Mouse (Mus musculus) retina, adult 2 months (tissue): ENCODE measurements around the gene Mrps5.
"Not testable (repeated sequence)": the region's sequence is repeated elsewhere in the genome, so short reads cannot be mapped to it uniquely, and the experiment has no call there.

Experiments used
- DNase-seq: peaks from one replicate; pipeline ENCODE4 v3.0.0-alpha.2; 2012; ENCODE audit warnings: low read depth, low spot score

Mrps5 gene

DNA sequence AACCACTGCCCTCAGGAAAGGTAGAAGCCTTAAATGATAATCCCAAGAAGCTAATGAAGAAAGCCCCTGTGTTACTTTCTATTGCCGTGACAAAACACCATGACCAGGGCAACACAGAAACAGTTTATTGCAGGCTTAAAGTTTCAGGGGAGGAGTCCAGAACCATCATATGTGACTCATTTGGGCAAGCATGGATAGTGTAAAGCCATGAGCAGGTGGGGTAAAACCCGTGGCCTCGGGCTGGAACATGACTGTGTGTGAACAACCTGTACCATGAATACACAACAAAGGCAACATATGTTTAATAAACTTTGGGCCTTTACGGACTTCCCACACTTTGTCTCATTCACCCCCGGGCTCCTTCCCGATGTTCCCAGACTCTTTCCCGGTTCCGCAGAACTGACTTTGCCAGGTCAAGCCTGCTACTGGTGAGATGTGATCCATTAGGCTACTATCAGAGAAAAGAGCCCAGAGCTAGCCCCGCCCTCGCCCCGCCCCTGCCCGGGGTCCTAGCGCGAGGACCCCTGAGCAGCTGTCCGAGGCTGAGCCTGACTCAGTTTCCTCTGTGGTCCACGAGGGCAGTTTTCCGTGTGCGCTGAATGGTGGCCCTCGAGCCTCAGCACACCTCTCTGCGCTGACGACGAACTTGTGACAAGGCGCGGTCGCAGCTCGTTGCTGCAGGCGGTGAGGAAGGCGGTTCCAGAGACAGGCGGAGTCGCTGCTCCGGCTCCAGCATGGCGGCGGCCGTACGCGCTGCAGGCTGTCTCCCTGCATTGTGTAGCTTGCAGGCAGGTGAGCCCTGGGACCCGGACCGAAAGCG, at the start of gene Mrps5, which contains the start of gene Zfp661:
TSS of gene Mrps5 (plus strand) at position 529 of the 820 bp plus-strand sequence.
TSS of gene Zfp661 (minus strand) at position 401 of the 820 bp plus-strand sequence.
- DNase-seq = peak; percentile 71

DNA sequence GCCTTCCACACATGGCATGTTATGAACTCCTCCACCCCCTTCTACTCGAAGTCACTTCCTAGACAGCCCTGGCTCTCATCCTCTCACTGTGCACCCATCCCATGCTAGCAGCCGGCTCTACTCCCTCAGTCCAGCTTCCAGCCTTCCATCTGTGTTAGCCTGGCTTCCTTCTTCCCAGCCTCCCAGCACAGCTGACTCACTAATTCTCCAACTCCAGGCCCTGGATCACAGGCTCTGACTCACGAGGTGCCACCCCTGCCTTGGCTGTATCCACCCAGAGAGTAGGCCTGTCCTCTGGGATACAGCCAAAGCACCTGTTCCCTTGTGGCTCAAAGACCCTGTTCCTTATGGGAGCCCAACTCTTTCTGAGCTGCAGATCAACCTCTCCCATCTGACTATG, 49.5 kb upstream of the Mrps5 start:
- DNase-seq = no peak

- no peak for DNase-seq
Measured at GRCm38 (mm10) chr2:127539494-127539893, 47.5 kb upstream of the Mrps5 start.

- DNase-seq = no peak
Measured at GRCm38 (mm10) chr2:127541185-127541584, 45.8 kb upstream of the Mrps5 start, which contains the start of gene Prom2. Gene Prom2, minus strand, starts transcription at chr2:127541467.

DNA sequence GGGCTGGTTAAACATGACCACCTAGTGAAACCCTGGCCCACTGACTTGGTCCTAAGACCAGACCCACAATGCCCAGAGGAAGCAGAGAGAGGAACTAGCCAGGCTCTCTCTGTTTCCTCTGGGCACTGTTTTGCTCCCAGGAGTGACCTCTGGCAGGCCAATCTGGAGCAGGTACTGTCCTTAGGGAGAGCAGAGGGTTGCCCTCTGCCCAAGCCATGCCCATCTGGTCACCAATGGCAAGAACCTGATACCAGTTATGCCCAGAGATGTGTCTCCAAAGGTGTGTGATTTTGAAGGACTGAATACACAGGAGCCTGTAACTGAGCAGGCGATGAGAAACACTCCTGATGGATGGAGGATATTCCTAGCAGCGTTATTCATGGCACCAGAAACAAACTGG, 45.3 kb upstream of the Mrps5 start:
- no peak for DNase-seq

DNA sequence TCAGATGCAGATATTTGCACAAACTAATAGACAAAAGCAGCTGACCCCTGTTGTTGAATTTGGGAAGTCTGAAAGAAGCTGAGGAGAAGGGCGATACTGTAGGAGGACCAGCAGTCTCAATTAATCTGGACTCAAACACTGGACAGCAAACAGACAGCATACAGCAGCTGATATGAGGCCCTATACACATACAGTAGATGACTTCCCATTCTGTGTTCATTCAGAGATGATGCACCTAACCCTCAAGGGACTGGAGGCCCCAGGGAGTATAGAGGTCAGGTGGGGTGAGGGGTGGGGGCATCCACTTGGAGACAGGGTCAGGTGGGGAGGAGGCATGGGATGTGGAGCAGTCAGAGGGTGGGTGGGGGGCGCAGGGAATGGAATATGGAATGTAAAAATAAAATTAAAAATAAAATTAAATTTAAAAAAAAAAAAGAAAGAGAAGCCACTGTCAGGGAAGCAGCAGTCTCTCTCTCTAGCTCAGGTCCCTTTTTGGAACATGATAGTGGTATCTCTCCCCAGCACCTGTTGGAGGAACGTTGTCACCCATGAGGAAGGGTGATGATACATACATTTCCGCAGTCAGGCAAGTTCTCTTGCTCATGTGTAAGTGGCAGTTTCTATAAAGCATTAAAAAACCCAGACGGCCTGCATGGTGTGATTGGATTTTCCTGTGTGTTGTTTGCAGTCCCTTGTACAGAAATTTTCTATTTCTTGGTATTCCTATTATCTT, 38.5 kb upstream of the Mrps5 start:
- no peak for DNase-seq

DNA sequence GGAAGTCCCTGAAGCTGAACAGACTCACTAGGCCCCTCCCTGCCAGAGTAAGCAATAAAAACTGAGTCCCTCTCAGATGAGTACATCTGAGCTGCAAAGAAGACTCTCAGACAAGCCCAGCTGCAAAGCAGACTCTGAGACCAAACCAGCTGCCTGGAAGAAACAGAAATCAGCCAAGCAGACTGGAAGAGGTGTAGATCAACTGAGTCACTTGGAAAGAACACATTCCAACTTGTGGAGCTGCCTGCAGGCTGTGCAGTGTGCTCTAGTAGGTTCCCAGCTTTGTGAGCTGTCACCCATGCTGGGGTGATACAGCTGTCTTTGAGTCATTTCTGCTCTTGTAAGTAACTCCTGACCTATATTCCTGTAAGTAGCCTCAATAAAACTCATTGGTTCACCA, 37.3 kb upstream of the Mrps5 start:
- DNase-seq = no peak

DNA sequence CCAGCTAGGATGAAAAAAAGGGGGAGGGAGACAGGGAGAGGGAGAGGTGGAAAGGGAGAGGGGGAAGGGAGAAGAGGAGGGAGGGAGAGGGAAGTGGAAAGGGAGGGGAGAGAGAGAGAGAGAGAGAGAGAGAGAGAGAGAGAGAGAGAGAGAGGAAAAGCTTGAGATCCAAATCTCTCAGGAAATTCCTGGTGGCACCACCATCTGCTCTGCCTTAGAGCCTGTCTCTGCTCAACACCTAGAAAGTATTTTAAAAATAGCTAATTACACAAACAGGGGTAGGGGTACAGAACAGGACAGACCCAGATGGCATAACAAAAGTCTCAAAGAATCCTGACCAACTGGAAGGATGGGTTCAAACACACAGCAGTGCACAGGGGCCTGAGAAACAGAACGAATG, 36.6 kb upstream of the Mrps5 start:
- DNase-seq = no peak

DNA sequence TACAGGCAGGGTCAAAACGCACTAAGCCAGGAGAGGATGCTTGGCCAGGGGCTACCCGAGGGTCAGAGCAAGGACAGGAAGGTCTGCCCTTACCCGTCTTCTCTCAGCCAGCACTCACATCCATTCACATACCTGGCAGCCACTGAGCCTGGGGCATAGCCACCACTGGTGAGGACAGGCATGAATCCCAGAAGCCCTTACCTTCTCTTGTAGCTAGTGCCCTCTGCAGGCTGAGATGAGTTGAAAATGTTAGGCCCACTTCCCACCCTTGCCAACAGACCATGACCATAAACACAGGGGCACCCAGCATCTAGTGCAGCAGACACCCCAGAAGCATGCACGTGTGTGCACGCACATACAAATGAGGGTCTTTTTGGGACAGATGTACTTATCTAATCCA, 35.9 kb upstream of the Mrps5 start:
- DNase-seq = no peak

- DNase-seq = peak; percentile 39
Measured at GRCm38 (mm10) chr2:127559070-127559966, 27.7 kb upstream of the Mrps5 start.

DNA sequence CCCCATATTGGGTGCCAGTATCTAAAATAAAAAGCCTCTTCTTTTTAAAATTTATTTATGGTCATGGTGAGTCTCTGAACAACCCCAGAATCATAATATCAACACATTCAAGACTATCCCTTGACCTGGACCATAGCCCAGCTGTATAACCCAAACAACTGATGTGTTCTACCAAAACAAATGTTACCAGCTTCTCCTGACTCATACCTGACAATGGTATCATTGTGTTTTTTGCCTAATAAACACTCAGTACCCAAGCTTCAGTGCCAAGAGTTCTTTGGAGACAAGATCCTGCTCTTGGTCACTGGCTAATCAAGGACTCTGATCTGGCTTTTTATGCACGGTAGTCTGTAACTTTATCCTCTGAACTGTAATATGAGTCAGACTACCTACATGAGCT, 13.7 kb upstream of the Mrps5 start:
- no peak for DNase-seq

DNA sequence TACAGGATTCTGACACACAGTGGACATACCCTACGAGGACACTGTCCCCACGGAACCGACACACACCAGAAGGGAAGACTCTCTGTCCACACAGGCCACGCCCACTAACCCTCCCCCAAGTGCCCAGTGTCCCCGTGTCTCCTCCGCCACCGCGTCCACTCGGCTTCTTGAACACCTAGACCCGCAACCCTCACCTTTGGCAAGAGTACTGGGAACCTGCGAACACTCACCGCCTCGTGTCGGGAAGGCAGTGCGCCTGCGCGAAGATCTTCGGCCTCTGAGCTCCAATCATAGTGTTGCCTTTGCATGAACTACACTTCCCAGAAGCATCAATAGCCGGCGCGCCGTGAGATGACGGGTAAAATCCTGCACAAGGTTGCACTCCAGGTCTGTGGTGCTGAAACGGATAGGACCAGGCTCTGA, 2.6 kb upstream of the Mrps5 start:
- peak; percentile 89 for DNase-seq

DNA sequence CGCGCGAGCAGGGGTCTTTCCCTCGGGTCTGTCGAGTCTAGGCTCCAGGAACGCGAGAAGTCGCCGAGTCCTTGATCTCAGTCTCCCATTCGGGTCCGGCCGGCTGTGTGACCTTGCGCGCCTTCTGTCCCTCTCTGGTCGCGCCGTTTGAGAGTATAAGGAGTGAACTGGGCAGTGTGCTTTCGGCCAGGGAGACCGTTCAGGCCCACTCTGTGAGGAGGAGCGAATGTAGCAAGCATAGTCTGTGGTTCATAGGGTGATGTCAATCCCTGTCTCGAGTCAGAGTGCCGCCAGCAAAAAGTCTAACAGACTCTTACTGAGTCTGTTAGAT, 457 bp downstream of the Mrps5 start:
- no peak for DNase-seq

DNA sequence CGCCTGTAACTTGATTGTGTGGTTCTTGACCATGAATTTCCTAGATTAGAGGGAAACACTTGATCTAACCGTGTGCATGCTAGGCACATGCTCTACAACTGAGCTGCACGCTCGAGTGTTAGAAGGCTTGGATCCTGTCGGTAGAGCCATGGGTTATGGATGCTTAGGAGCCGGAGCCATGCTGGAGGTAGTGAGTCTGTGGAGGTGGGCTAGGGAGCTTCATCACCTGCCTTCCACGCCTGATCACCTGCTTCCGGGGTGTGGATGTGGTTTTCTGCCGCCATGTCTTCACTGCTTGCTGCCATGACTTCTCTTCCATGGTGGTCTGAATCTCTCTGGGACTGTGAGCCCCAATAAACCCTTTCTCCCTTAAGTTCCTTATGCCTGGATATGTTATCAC, 1.9 kb downstream of the Mrps5 start:
- no peak for DNase-seq

- no peak for DNase-seq
Measured at GRCm38 (mm10) chr2:127590204-127590603, 3.2 kb downstream of the Mrps5 start.

DNA sequence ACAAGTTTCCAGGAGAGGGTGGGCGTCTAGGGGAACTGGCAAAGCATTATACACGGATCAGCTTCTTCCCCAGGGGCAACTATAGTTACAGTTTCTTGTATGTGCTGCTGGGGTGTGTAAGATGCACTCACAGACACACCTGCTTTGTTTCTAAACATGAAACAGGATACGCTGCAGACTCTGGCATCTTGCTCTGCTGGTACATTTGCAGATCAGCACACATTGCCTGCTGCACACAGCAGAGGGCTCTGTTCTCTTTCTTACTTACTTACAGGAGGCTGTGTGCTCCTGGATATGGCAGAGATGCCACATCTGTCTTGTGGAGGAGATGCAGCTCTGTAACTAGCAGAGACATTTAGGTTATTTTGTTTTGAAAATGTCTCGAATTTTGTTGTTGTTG, 3.8 kb downstream of the Mrps5 start:
- DNase-seq = no peak

DNA sequence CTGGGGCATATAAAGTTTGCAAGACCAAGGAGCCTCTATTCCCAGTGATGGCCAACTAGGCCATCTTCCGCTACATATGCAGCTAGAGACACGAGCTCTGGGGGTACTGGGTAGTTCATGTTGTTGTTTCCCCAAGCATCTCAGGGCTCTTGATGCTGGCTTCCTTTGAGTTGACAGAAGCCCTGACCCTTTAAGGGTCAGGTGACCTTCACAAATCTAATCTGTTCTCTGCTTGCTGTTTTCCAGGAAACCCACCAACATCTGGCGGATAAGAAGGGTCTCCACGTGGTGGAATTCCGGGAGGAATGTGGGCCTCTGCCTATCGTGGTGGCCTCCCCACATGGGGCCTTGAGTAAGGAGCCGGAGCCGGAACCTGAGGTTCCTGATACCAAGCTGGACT, 16.4 kb downstream of the Mrps5 start:
- not testable (repeated sequence) for DNase-seq

GRCm38 (mm10) chr2:127605203-127605602, 18.2 kb downstream of the Mrps5 start:
- DNase-seq = no peak

GRCm38 (mm10) chr2:127608234-127608633, 21.2 kb downstream of the Mrps5 start:
- no peak for DNase-seq

GRCm38 (mm10) chr2:127608986-127609385, 22.0 kb downstream of the Mrps5 start:
- DNase-seq = no peak

GRCm38 (mm10) chr2:127611386-127611785, 24.4 kb downstream of the Mrps5 start:
- no peak for DNase-seq

DNA sequence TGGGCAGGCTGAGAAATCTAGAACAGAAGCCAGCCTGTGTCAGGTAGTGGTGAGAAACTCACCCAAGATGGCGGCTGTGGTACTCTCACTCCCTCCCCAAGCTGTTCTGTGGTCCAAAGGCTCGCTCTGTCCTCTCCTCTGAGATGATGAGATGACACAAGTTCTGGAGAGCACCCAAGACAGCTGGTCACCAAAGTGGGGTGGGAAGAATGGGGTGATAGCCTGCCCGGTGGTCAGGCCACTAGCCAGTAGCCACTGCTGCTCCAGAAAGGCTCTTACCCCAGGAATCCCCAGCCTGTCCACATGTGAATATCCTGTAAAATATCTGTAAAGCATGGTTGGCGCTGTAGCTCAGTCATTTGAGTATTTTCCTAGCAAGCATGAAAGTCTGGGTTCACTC, 25.3 kb downstream of the Mrps5 start:
- DNase-seq = no peak
